Mouse (Mus musculus) left cerebral cortex, postnatal 14 days (tissue): ENCODE data around the gene Gnai1. TPM values are rescaled to one million over a fixed set of nuclear protein-coding genes. Genes with fewer than 3 reads are reported as not detected.

Experiments
- DNase-seq, 2 experiments: peaks; one replicate each; pipeline ENCODE4 v3.0.0; 2021 to 2022; ENCODE audit warnings: low spot score in 2 of 2, mixed read lengths in 1 of 2
- intact Hi-C: fragments of 180-260 bp; cut with DNase I; formaldehyde crosslinking; loops from one replicate; pipeline ENCODE4 v1.15.1; 2025
- total RNA-seq, 2 experiments: library from RNA; stranded (reverse); gene quantifications; 2 replicates each; pipeline ENCODE4 v1.2.3; 2021

The Gnai1 gene
- total RNA-seq, 2 experiments from 2014 or later, result 198 to 202 TPM

GRCm38 (mm10) chr5:18296584-18296983 lies 63.6 kb downstream of the Gnai1 start:
- intact Hi-C loops, result no loop called here
- DNase-seq, result no peak

GRCm38 (mm10) chr5:18292744-18293143 lies 67.4 kb downstream of the Gnai1 start:
- intact Hi-C loops, result no loop called here
- DNase-seq, result peak in 1 of 2 experiments; percentile 13

DNA sequence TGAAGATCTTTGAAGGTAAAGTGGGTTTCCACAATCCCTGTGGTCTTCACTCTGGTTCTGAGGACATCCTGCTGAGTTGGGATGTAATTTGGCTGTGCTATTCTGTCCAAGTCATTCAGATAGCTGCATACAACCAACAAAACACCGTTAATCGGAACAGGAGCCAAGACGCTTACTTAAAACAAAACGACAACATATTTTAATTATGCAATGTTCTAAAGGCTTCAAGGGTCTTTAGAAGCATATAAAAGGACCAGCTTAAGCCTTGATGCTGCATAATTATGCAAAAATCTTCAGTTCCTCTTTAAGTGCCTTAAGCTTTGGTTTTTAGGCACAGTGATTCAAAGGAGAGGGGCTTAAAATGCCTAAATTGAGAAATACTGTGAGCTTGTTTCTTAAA lies 70.6 kb downstream of the Gnai1 start:
- intact Hi-C loops, result no loop called here
- no peak for DNase-seq

- intact Hi-C loops, result no loop called here
These were observed 71.5 kb downstream of the Gnai1 start for GRCm38 (mm10) chr5:18288694-18289093.

GRCm38 (mm10) chr5:18288079-18288478 lies 72.1 kb downstream of the Gnai1 start:
- intact Hi-C loops, result no loop called here
- DNase-seq, result no peak

More at GRCm38 (mm10) chr5:18288694-18289093, 71.5 kb downstream of the Gnai1 start:
- no peak for DNase-seq

DNA sequence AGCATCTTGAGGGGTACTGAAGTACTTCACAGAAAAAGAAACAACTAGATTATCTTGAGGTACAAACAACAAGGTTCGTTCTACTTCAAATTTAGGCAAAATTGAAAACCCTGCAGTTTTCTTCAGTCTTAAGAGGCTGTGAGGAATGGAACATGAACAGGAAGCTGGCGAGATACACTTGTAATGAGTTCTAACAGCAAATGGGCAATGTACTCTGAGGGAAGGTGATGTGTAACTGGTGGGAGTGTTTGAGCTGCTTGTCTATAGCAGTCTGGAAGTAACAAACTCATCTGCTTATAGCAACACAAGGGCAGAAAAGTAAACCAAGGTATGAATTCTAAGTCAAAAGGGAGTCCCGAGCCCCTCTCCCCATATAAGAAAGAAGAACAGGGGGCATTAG lies 78.1 kb downstream of the Gnai1 start:
- intact Hi-C loops, result no loop called here
- no peak for DNase-seq

DNA sequence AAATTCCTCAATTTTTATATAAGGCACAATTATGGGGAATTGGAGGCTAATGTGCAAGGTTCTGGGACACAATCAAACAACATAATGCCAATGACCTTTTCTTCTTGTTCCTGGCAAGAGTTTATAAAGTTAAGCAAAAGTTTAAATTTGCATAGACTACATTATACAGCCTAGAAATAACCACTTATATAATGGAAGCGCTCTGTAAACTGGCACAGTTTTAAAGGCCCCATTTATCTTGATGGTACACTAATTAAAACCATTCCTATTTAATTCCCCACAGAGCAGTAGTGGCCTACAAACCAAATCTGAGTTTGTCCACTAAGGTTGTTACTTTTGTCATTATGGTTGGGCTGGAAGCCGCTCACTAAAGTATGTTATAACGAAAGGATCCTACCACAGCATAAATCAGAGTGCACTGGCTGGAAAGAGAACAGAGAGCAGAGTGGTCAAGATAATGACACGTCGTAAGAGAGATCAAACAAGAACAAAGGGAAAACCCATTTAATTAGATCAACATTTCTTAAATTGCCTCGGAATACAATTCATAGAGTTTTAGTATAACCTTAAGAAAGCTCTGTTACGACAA lies 85.7 kb downstream of the Gnai1 start:
- intact Hi-C loops, result no loop called here
- no peak for DNase-seq

DNA sequence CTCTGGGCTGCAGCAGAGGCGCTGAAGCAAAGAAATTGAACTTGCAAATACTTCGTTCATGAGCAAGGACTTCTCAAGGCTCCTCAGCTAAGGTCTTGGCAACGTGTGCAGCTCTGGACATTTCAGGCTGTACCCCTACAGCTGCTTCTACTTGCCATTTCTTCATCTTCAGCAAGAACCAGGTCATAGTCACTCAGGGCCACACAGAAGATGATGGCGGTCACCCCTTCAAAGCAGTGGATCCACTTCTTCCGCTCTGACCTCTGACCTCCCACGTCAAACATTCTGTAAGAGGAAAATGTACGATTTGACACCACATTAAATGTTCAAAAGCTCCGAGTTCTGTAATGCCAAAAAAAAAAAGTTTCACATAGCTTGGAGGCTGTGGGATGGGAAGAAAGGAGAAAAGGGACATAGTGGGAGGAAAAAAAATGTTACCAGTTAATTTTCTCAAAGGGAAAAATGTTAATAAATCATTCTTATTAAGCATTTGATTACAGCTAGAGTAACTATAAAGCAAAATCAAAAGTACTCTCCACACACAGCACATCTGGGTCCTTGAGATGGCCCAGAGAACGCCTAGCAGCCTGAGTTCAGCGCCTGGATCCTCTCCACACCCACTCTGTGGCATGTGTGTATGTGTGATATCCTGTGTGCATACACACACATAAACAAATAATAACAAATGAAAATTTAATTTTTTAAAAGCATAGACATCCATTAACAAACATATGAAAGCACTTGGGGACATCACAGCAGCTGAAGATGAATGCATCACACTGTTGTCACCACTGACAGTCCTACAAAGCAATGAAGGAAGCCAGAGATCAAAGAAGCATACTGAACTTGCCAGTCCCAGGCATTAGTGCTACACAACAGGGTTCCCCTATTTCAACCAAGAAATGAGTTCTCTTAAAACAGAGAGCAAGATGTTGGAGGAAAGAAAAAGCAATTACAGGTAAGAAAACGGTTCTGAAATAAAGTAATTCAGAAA lies 86.6 kb downstream of the Gnai1 start:
- intact Hi-C loops, result no loop called here

GRCm38 (mm10) chr5:18250379-18251017 lies 109.7 kb downstream of the Gnai1 start:
- intact Hi-C loops, result no loop called here
- no peak for DNase-seq

More for the DNA sequence above, 86.6 kb downstream of the Gnai1 start:
- no peak for DNase-seq

DNA sequence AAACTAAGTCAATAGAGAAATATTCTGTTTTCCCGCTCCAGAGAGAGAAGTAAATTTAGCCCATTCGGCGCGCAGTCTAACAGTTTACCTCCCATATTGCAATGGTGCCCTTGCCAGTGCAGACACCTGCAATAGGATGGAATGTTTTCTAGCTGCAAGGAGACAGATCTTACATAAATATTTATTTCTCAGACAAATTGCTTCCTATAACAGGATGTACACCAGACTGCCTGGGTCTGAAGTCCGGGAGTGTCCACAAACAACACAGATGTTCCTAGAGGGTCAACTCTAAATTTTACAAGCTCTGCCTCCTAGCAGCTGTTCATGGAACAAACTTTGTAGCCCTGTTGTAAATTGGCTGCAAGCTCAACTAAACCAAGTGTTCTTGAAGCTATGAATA lies 111.0 kb downstream of the Gnai1 start:
- no peak for DNase-seq
- intact Hi-C loops, result no loop called here

- peak in 1 of 2 experiments; percentile 36 for DNase-seq
- intact Hi-C loops, result no loop called here
These were observed 130.8 kb downstream of the Gnai1 start for GRCm38 (mm10) chr5:18229396-18229795.

GRCm38 (mm10) chr5:18228866-18229265 lies 131.3 kb downstream of the Gnai1 start:
- DNase-seq, result peak; percentile 20 to 69

GRCm38 (mm10) chr5:18220873-18221272 lies 139.3 kb downstream of the Gnai1 start:
- intact Hi-C loops, result no loop called here
- no peak for DNase-seq

More at GRCm38 (mm10) chr5:18228866-18229265, 131.3 kb downstream of the Gnai1 start:
- intact Hi-C loops, result no loop called here

GRCm38 (mm10) chr5:18218292-18218691 lies 141.9 kb downstream of the Gnai1 start:
- no peak for DNase-seq
- intact Hi-C loops, result no loop called here

DNA sequence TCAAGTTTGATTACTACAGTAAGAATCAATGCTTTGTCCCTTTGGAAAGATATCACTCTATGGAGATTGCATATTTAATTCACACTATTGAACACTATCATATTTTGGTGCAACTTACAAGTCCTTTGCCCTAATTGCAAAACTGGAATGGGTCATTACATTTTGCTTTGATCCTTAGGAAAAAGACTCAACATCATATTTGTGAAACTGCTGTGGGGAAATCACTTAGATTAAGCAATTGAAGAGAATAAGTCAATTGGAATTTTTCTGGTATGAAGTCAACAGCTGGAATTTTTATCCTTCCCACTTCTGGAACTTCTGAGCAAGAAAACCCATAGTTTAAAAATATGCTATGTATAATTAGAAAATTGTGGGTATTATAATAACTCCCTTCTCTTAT lies 142.3 kb downstream of the Gnai1 start:
- DNase-seq, result no peak
- intact Hi-C loops, result no loop called here
